Mouse (Mus musculus): ENCODE results near the gene A930017K11Rik. TPM values are rescaled to one million over a fixed set of nuclear protein-coding genes. Genes with fewer than 3 reads are reported as not detected.

A930017K11Rik gene
- polyA plus RNA-seq, 1 experiment: not detected

DNA sequence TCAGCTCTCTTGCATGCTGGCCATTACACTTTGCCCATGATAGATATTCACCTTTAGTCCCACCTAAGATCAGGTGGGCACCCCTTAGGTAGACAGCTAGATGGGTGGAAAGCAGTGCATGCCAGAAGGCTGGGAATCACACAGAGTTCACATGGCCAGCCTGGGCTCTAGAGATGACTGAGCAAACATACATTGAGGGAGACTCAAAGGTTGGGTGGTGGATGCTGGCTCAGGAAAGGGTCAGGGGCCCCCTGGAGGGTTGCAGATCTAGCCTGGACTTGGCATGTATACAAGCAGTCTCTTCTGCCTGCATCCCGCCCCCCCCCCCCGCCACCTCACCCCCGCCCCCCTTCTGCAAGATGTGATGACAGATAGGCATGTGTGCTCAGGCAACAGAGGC is 1.7 kb downstream of the A930017K11Rik start:
- Histone ChIP-seq H3K4me1 (peaks cover 18% of the 10 kb centered on the region), H3K9me3 (no peaks in the 10 kb centered on the region), H3K4me3 (replicated peaks) (no peak overlapping the region), H3K36me3 (replicated peaks; ENCODE audit: low read length) (no peaks in the 10 kb centered on the region), H3K27me3 (replicated peaks) (peaks cover 79% of the 10 kb centered on the region)
- TF ChIP-seq GATA1 (IDR thresholded peaks at IDR 0.05; ENCODE audit: borderline replicate concordance, low read length) (no peak), FLI1 (IDR thresholded peaks at IDR 0.05; ENCODE audit: low read length) (no peak)

DNA sequence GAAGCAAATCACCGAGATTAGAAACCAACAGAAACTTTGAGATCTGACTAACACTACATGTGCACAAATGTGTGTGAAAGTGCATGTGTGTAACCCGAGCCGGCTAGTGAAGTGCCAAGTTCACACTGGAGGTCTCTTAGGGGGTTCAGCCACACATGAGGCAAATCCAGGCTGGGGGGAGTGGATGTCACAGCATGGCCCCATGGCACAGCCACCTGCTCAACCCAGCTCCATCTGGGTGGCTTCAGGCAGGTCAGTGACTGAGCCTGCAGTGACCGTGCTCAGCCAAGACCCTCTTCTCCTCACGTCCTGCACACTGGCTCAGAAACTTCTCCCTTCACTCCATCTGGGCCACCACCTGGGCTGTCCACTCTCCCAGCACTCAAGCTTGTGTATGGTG is 2.4 kb downstream of the A930017K11Rik start:
- Histone ChIP-seq H3K9me3 (no peaks in the 10 kb centered on the region), H3K27me3 (replicated peaks) (peaks cover 80% of the 10 kb centered on the region), H3K4me1 (peaks cover 25% of the 10 kb centered on the region), H3K4me3 (replicated peaks) (no peak overlapping the region), H3K36me3 (replicated peaks; ENCODE audit: low read length) (no peaks in the 10 kb centered on the region)
- TF ChIP-seq FLI1 (IDR thresholded peaks at IDR 0.05; ENCODE audit: low read length) (no peak), GATA1 (IDR thresholded peaks at IDR 0.05; ENCODE audit: borderline replicate concordance, low read length) (no peak)

DNA sequence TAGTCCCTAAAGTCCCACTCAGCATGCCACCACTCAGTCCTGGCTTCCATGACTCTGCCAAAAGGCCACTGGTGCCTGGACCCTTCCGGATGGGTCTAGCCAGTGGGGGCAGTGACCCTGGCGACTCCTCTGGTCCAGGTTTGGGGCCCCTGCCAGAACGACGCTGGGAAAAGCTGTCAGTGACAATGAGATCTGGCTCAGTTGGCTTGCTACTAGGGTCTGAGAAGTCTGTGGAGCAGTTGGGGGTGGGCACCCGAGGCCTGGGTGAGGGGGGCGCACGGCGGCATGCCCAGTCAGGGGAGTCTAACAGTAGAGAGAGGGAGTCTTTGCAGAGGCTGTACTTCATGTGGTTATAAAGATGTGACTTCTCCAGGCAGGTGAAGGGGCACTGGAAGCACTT is 4.3 kb downstream of the A930017K11Rik start:
- TF ChIP-seq FLI1 (IDR thresholded peaks at IDR 0.05; ENCODE audit: low read length) (no peak), GATA1 (IDR thresholded peaks at IDR 0.05; ENCODE audit: borderline replicate concordance, low read length) (no peak)
- H3K36me3 ChIP-seq (replicated peaks; ENCODE audit: low read length): no peaks in the 10 kb centered on the region
- peaks cover 44% of the 10 kb centered on the region for H3K4me1 ChIP-seq
- H3K27me3 ChIP-seq (replicated peaks): peaks cover 69% of the 10 kb centered on the region
- H3K9me3 ChIP-seq: no peaks in the 10 kb centered on the region
- no peak overlapping the region for H3K4me3 ChIP-seq (replicated peaks)

DNA sequence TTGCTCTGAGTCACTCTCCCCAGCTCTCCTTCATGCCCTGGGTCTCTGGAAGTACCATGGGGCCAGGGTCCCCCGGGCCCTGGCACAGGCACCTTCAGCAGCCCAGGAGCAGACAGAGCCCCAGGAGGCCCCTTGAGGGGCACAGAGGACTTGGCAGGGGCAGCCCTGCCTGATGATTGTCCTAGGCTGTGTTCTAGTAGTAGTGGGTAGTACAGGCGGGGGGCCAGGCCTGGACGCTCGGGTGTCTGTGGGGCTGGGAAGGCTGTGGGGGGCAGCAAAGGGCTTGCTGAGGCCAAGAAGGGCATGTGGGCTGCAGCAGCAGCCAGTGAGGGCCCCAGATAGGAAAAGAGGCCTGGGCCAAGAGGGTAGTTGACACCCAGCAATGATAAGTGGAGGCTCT is 4.8 kb downstream of the A930017K11Rik start:
- Histone ChIP-seq H3K4me1 (peaks cover 49% of the 10 kb centered on the region), H3K4me3 (replicated peaks) (no peak overlapping the region), H3K27me3 (replicated peaks) (peaks cover 65% of the 10 kb centered on the region), H3K36me3 (replicated peaks; ENCODE audit: low read length) (no peaks in the 10 kb centered on the region), H3K9me3 (no peaks in the 10 kb centered on the region)
- TF ChIP-seq GATA1 (IDR thresholded peaks at IDR 0.05; ENCODE audit: borderline replicate concordance, low read length) (no peak), FLI1 (IDR thresholded peaks at IDR 0.05; ENCODE audit: low read length) (no peak)

DNA sequence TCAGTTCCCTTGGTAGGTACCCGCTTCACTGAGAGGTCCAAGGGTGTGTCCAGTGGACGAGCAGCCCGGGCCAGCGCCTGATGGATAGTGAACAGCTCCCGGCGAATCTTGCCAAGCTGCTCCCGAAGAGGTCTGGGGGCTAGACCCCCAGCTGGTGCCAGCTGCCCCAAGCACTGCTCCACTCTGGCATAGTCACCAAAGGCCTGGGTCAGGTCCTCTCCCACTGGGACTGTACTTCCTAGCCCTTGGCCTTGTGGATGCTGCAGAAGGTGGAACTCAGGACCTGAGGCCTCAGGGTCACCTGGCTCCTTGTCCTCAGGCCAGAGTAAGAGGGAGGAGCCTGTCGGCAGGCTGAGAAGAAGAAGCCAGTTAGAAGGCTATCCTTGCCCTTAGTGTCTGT is 5.5 kb downstream of the A930017K11Rik start:
- Histone ChIP-seq H3K36me3 (replicated peaks; ENCODE audit: low read length) (no peaks in the 10 kb centered on the region), H3K9me3 (no peaks in the 10 kb centered on the region), H3K4me3 (replicated peaks) (no peak overlapping the region), H3K4me1 (peaks cover 51% of the 10 kb centered on the region), H3K27me3 (replicated peaks) (peaks cover 58% of the 10 kb centered on the region)
- no peak for TF ChIP-seq FLI1 (IDR thresholded peaks at IDR 0.05; ENCODE audit: low read length)
- no peak for TF ChIP-seq GATA1 (IDR thresholded peaks at IDR 0.05; ENCODE audit: borderline replicate concordance, low read length)

DNA sequence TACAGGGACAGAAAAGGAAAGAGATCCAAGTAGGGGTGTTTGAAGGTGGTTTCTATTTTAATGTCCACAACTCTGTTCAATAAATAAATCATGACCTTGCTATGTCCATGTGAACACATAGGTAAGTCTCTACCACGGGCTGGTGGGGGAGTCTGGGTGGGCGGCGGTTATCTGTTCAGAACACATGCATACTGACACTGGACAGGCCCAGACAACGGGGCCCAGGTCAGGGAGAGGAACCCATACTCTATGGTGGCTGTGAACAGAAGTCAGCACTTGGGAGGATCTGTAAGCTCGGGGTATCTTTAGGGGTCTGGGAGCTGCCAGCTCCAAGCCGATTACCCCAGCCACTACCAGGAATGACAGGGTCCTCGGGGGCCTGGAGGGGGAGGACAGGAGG is 6.0 kb downstream of the A930017K11Rik start:
- Histone ChIP-seq H3K36me3 (replicated peaks; ENCODE audit: low read length) (no peaks in the 10 kb centered on the region), H3K4me1 (peaks cover 46% of the 10 kb centered on the region), H3K9me3 (no peaks in the 10 kb centered on the region), H3K4me3 (replicated peaks) (no peak overlapping the region), H3K27me3 (replicated peaks) (peaks cover 52% of the 10 kb centered on the region)
- no peak for TF ChIP-seq FLI1 (IDR thresholded peaks at IDR 0.05; ENCODE audit: low read length)
- no peak for TF ChIP-seq GATA1 (IDR thresholded peaks at IDR 0.05; ENCODE audit: borderline replicate concordance, low read length)

DNA sequence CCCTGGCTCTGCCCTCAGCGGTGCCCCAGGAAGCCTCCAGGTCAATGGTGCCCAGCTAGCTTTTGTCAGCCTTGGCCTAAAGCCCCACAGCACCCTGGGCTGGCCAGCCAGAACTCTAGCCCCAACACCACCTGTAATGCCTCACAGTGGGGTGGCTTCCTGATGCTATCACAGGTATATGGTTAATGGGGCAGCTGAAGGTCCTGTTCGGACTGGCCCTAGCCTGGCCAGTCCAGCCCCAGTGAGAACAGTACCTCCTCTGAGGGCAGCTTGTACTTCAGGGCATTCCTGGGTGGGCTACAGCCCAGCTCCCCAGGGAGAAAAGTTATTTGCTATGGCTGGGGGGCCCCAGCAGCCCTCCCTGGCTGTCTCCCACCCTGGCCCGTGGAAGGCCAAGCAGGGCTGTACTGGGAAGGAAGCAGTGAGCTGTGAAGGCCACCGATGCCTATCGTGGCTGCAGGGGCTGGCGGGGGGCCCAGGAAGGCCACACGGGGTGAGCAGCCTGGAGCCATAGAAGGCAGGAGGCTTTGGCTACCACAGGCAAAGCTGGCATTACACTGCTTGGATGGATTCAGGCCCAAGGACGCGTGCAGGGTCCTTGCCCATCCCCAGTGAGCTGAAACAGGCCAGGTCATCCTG is 6.7 kb downstream of the A930017K11Rik start:
- no peak overlapping the region for H3K4me3 ChIP-seq (replicated peaks)
- no peaks in the 10 kb centered on the region for H3K36me3 ChIP-seq (replicated peaks; ENCODE audit: low read length)
- H3K4me1 ChIP-seq: peaks cover 48% of the 10 kb centered on the region

DNA sequence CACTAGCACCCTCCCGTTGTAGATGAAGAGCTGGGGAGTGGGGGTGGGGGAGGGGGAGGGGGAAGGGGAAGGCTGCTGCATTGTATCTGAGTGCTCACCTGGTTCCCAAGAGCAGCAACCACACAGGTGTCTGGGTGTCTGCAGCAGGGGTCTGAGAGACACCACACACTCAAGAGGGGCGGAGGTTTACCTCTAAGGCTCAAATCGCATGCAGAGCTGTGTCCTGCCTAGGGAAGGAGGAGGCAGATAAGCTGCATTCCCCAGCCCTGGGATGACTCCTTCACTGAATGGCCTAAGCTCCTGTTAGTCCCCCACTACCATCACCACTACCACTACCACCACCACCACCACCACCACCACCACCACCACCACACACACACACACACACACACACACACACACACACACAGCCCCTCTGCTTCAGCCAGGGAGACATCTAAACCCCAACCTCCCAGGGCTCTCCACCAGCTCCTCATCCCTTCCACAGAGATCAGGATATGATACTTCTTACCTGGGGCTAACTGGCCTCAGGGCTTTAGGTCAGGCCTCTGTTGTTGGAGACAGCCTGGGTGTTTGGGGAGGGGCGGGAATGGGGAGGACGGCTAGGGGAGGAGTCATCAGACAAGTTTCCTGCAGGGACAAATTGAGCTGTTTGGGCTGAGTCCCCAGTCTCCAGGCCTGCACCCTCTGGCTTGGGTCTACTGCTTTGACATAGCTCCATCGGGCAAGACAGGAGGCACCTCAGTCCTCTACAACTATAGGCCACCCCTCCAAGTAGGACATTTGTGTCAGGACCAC is 7.8 kb downstream of the A930017K11Rik start, which contains the start of the genes Pigq and Nhlrc4:
TSS of gene Pigq (minus strand) at position 571 of the 798 bp plus-strand sequence.
TSS of gene Nhlrc4 (minus strand) at position 596 of the 798 bp plus-strand sequence.
- H3K9me3 ChIP-seq: no peaks in the 10 kb centered on the region
- TF ChIP-seq FLI1 (IDR thresholded peaks at IDR 0.05; ENCODE audit: low read length) (no peak), GATA1 (IDR thresholded peaks at IDR 0.05; ENCODE audit: borderline replicate concordance, low read length) (no peak)
- H3K4me3 ChIP-seq (replicated peaks): no peak within 1 kb of the TSS
- H3K27me3 ChIP-seq (replicated peaks): peaks cover 35% of the 10 kb centered on the region
- H3K4me1 ChIP-seq: peaks cover 58% of the 10 kb centered on the region
- H3K36me3 ChIP-seq (replicated peaks; ENCODE audit: low read length): peaks cover 4% of the 10 kb centered on the region

More for the DNA sequence above, 6.7 kb downstream of the A930017K11Rik start:
- Histone ChIP-seq H3K27me3 (replicated peaks) (peaks cover 45% of the 10 kb centered on the region), H3K9me3 (no peaks in the 10 kb centered on the region)
- no peak for TF ChIP-seq FLI1 (IDR thresholded peaks at IDR 0.05; ENCODE audit: low read length)
- no peak for TF ChIP-seq GATA1 (IDR thresholded peaks at IDR 0.05; ENCODE audit: borderline replicate concordance, low read length)

DNA sequence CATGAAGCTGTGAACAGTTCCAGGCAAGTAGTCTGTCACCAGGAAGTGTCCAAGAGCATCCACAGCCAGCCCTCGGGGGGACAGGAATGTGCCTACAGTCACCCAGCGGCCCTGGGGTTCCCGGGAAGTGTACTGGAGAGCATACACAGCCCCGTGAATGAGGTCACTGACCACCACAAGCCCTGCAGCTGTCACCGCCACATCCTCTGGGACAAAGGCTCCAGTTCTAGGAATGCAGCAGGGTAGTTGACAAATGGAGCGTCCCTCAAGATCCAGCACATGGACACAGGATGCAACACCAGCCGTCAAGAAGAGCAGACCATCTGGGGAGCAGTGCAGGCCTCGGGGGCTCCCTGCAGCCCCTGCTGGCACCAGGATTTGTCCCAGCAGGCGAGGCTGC is 8.6 kb downstream of the A930017K11Rik start:
- TF ChIP-seq FLI1 (IDR thresholded peaks at IDR 0.05; ENCODE audit: low read length): no peak
- no peak for TF ChIP-seq GATA1 (IDR thresholded peaks at IDR 0.05; ENCODE audit: borderline replicate concordance, low read length)
- Histone ChIP-seq H3K4me1 (peaks cover 59% of the 10 kb centered on the region), H3K4me3 (replicated peaks) (no peak overlapping the region)

DNA sequence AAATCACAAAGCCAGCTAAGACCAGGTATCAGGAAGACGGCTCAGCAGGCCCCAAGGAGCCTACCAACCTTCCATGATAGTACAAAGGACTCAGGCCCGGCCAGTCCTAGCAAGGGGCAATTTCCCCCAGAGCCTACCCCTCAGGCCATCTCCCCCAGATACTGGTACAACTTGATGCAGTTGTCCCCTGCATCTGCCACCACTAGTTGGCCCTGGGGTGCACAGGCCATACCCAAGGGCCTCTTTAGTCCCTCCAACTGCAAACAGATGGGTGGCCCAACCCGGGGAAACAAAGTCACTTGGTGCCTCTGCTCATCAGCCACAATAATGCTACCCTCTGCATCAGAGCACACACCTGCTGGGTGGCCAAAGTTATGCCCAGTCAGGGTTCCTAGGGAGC is 9.1 kb downstream of the A930017K11Rik start:
- H3K9me3 ChIP-seq: no peaks in the 10 kb centered on the region
- H3K36me3 ChIP-seq (replicated peaks; ENCODE audit: low read length): peaks cover 13% of the 10 kb centered on the region
- H3K27me3 ChIP-seq (replicated peaks): peaks cover 28% of the 10 kb centered on the region
- TF ChIP-seq FLI1 (IDR thresholded peaks at IDR 0.05; ENCODE audit: low read length): no peak
- TF ChIP-seq GATA1 (IDR thresholded peaks at IDR 0.05; ENCODE audit: borderline replicate concordance, low read length): no peak
- H3K4me3 ChIP-seq (replicated peaks): no peak overlapping the region
- H3K4me1 ChIP-seq: peaks cover 59% of the 10 kb centered on the region

More for the DNA sequence above, 8.6 kb downstream of the A930017K11Rik start:
- H3K36me3 ChIP-seq (replicated peaks; ENCODE audit: low read length): peaks cover 9% of the 10 kb centered on the region
- H3K9me3 ChIP-seq: no peaks in the 10 kb centered on the region
- H3K27me3 ChIP-seq (replicated peaks): peaks cover 31% of the 10 kb centered on the region

Measured in megakaryocyte, embryonic 14.5 days (primary cell).